In the genomic region with DNA sequence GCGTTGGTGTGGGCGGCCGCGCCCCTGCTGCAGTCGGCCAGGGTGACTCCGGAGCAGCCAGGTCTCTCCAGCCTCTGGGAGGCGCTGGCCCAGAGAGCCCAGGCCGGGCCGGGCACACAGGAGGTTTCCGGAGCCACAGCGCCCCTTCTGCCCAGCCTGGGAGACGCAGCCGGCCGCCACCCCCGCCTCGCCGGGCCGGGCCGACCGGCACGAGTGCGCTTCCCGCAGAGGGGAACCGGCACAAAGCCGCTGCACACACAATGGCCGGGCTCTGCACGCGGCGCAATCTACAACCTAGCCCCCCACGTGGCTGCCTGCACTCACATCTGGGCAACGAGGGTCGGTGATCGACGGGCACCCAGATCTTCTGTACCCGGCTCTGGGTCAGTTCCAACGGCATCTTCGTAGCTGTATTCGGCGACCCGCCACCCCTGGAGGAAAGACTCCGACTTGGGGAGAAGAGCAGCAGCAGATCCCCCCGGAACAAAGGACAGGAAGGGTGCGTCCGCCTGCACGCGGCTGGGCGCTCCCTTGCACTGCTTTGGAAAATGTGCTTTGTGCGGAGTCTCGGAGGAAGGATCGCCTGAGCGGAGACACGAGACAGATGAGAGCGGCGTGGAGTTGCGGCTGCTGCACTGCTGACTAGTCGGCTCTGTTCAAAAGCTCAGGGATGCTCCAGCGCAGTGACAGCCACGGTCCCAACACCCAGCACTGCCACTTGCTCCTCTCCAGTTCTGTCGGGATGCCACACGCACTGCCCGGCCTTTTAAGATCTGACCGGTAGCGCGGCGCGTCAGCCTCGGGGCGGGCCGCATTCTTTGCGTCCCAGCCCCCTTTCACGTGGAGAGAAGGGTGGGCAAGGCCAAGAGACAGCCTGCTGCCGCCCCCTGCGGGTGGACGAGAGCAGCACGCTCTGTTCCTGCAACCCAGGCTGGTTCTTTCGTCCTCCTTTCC, we compare ENCODE assay signal across 8 mouse cellular contexts. TPM values are rescaled to one million over a fixed set of nuclear protein-coding genes. Genes with fewer than 3 reads are reported as not detected.
DNase-seq lines count a peak whose midpoint lies in the region; ATAC-seq lines count a peak whose summit lies in the region.

No protein-coding gene starts in this region.

- peak; percentile 77 for DNase-seq in T-cell, adult 2 months (ENCODE audit: low spot score)
- DNase-seq in cerebellum, postnatal 36 days, result peak; percentile 85 to 88
- peak; percentile 94 to 96 for DNase-seq in frontal cortex, postnatal 36 days (ENCODE audit: low spot score in 2 of 2)
- peak; percentile 92 to 93 for DNase-seq in layer of hippocampus, postnatal 36 days
- peak; percentile 95 for DNase-seq in lung, postnatal 25 days (ENCODE audit: low spot score)
- DNase-seq in retina, adult 2 months (ENCODE audit: low read depth, low spot score), result peak; percentile 72
- DNase-seq in thymus, postnatal 25 days, result peak; percentile 89

- peak; percentile 85 for ATAC-seq in hindbrain, embryonic 15.5 days (ENCODE audit: low FRiP score, low read depth)

- H3K9me3 ChIP-seq in hindbrain, embryonic 15.5 days, result no peaks in the 10 kb centered on the region

- H3K4me3 ChIP-seq in hindbrain, embryonic 15.5 days, result peak overlapping the region; percentile 68

- peak overlapping the region; percentile 82 for H3K9ac ChIP-seq in hindbrain, embryonic 15.5 days

- H3K27ac ChIP-seq in hindbrain, embryonic 15.5 days (replicated peaks), result peak overlapping the region; percentile 96

- peaks cover 56% of the 10 kb centered on the region for H3K4me1 ChIP-seq in hindbrain, embryonic 15.5 days (replicated peaks)

- no peaks in the 10 kb centered on the region for H3K36me3 ChIP-seq in hindbrain, embryonic 15.5 days

- H3K4me2 ChIP-seq in hindbrain, embryonic 15.5 days, result peak overlapping the region; percentile 87

- peaks cover 3% of the 10 kb centered on the region; the same call in 1 of the 2 replicates for H3K27me3 ChIP-seq in hindbrain, embryonic 15.5 days

- under 1% methylated on average over 76 of the region's 76 CpGs for WGBS in hindbrain, embryonic 15.5 days

RNA-seq across cellular contexts. Expression of a gene that starts 52.3 kb away (rescaled TPM):
- polyA plus RNA-seq in hindbrain, embryonic 15.5 days (2015; fragmentation: Nextera tagmentation; extraction: Ambion mirVana), result 32.3 and 33.7 TPM in 2 replicates
- total RNA-seq in layer of hippocampus, postnatal 36 days (2021), result 10 to 100 TPM; 41.6 to 43.2 TPM

Comparison
In these comparisons a context has a peak if more than half of its experiments do, and no peak if none do; other contexts are left out.
1. Peak in every context shown above with its lines: DNase-seq, ATAC-seq, H3K4me3 ChIP-seq and H3K27ac ChIP-seq.